Comparison of ENCODE assay signal across 7 mouse cellular contexts in genomic region chrX:102933571-102934394, GRCm38 (mm10). TPM values are rescaled to one million over a fixed set of nuclear protein-coding genes. Genes with fewer than 3 reads are reported as not detected.
DNase-seq lines count a peak whose midpoint lies in the region; ATAC-seq and TF ChIP-seq lines count a peak whose summit lies in the region.

No protein-coding gene starts in this region.

- DNase-seq in Patski (ENCODE audit: low read depth, low spot score), result no peak
- peak; percentile 82 for DNase-seq in forebrain, embryonic 11.5 days (ENCODE audit: low spot score)
- DNase-seq in left cerebral cortex, adult 2 months (ENCODE audit: extremely low spot score in 1 of 2, low spot score in 2 of 2), result peak; percentile 76 to 78

- intact Hi-C loops in left cerebral cortex, adult 2 months (cut with DNase I), result no loop called here

- peak overlapping the region; percentile 62 for H3K4me2 ChIP-seq in forebrain, embryonic 11.5 days (ENCODE audit: low read depth, low read length, severe bottlenecking)
- H3K4me2 ChIP-seq in hindbrain, embryonic 13.5 days, result peak overlapping the region; percentile 61

- peak overlapping the region; percentile 49; the same call in 1 of the 2 replicates for H3K4me3 ChIP-seq in brown adipose tissue, adult 24 weeks (ENCODE audit: insufficient read depth, low read depth, low read length)
- peak overlapping the region; percentile 48 for H3K4me3 ChIP-seq in forebrain, embryonic 11.5 days (ENCODE audit: low read depth, low read length)
- H3K4me3 ChIP-seq in hindbrain, embryonic 13.5 days, result peak overlapping the region; percentile 55
- H3K4me3 ChIP-seq in left cerebral cortex, adult 2 months, result peak overlapping the region; percentile 65
- peak overlapping the region; percentile 64 for H3K4me3 ChIP-seq in small intestine, adult 2 months (ENCODE audit: low read depth, low read length)

- no peak overlapping the region for H3K27ac ChIP-seq in brown adipose tissue, adult 24 weeks (replicated peaks; ENCODE audit: low read depth, low read length)
- no peak overlapping the region for H3K27ac ChIP-seq in forebrain, embryonic 11.5 days (ENCODE audit: low read depth, low read length)
- 0 out of 2 replicates have a peak overlapping the region, but pooled peaks have one; percentile 40 for H3K27ac ChIP-seq in hindbrain, embryonic 13.5 days
- H3K27ac ChIP-seq in left cerebral cortex, adult 2 months, result peak overlapping the region; percentile 76
- no peak overlapping the region for H3K27ac ChIP-seq in small intestine, adult 2 months (ENCODE audit: insufficient read depth, low read depth, low read length)

- 20% methylated on average over 47 of the region's 68 CpGs for WGBS in forebrain, embryonic 11.5 days
- 20% methylated on average over 64 of the region's 68 CpGs for WGBS in hindbrain, embryonic 13.5 days
- 20% methylated on average over 61 of the region's 68 CpGs for WGBS in small intestine, adult 2 months

- peaks cover 42% of the 10 kb centered on the region for H3K27me3 ChIP-seq in Patski
- no peaks in the 10 kb centered on the region; the same call in 1 of the 2 replicates for H3K27me3 ChIP-seq in forebrain, embryonic 11.5 days (ENCODE audit: control insufficient read depth, insufficient read depth, low read length)
- peaks cover 30% of the 10 kb centered on the region for H3K27me3 ChIP-seq in hindbrain, embryonic 13.5 days
- 0 out of 2 replicates have a peak, but pooled peaks cover 4% of the 10 kb centered on the region for H3K27me3 ChIP-seq in small intestine, adult 2 months (ENCODE audit: control insufficient read depth, insufficient read depth, low read length)

- in situ Hi-C loops in Patski (cut with MboI; ENCODE audit: low pct_unique_long_range_greater_than_20kb), result no loop called here

- no peak for TF ChIP-seq POLR2A in small intestine, adult 2 months (IDR thresholded peaks at IDR 0.05; ENCODE audit: low read depth, low read length)

- H3K9me3 ChIP-seq in forebrain, embryonic 11.5 days (ENCODE audit: control insufficient read depth, low read length), result no peaks in the 10 kb centered on the region
- H3K9me3 ChIP-seq in hindbrain, embryonic 13.5 days, result no peaks in the 10 kb centered on the region

- H3K4me1 ChIP-seq in brown adipose tissue, adult 24 weeks (ENCODE audit: control insufficient read depth, insufficient read depth, insufficient read length, low read length), result no peaks in the 10 kb centered on the region
- H3K4me1 ChIP-seq in forebrain, embryonic 11.5 days (replicated peaks; ENCODE audit: control insufficient read depth, insufficient read depth, low read length), result no peaks in the 10 kb centered on the region
- peaks cover 6% of the 10 kb centered on the region; the same call in 1 of the 2 replicates for H3K4me1 ChIP-seq in hindbrain, embryonic 13.5 days (replicated peaks)
- no peaks in the 10 kb centered on the region for H3K4me1 ChIP-seq in small intestine, adult 2 months (ENCODE audit: control insufficient read depth, insufficient read depth, insufficient read length, low read length)

- peak overlapping the region; percentile 67 for H3K9ac ChIP-seq in forebrain, embryonic 11.5 days (ENCODE audit: low read length)
- H3K9ac ChIP-seq in hindbrain, embryonic 13.5 days, result peak overlapping the region; percentile 81

- POLR2A ChIA-PET in Patski (lab: Charles Lee), result no interaction called here

- H3K36me3 ChIP-seq in forebrain, embryonic 11.5 days (ENCODE audit: control insufficient read depth, insufficient read depth, low read length), result no peaks in the 10 kb centered on the region
- H3K36me3 ChIP-seq in hindbrain, embryonic 13.5 days, result no peaks in the 10 kb centered on the region
- no peaks in the 10 kb centered on the region for H3K36me3 ChIP-seq in small intestine, adult 2 months (ENCODE audit: control insufficient read depth, insufficient read depth, low read length)

- no peak for TF ChIP-seq CTCF in Patski (IDR thresholded peaks at IDR 0.05)
- TF ChIP-seq CTCF in left cerebral cortex, adult 2 months (IDR thresholded peaks at IDR 0.05), result peak; percentile 79
- peak; percentile 25; the same call in 1 of the 2 replicates for TF ChIP-seq CTCF in small intestine, adult 2 months (IDR thresholded peaks at IDR 0.05; ENCODE audit: extremely low read depth, insufficient read length, insufficient replicate concordance, low read depth, low read length)

- peak; percentile 70 for ATAC-seq in Patski
- peak; percentile 86 for ATAC-seq in forebrain, embryonic 11.5 days (replicated peaks; ENCODE audit: low FRiP score)
- ATAC-seq in hindbrain, embryonic 13.5 days (ENCODE audit: low FRiP score), result peak; percentile 79
- peak; percentile 86 for ATAC-seq in megakaryocyte progenitor cell, adult 5-6 weeks (replicated peaks; ENCODE audit: poor library complexity)

- CTCF ChIA-PET in Patski (lab: Charles Lee), result no interaction called here

RNA-seq across cellular contexts. Expression of gene 1700018G05Rik, which starts 5.6 kb away (rescaled TPM):
- polyA plus RNA-seq in Patski (2021), result not detected
- polyA plus RNA-seq in brown adipose tissue, adult 24 weeks (2012; ENCODE audit: insufficient read depth, insufficient read length, missing spikeins), result not detected in 2 replicates
- polyA plus RNA-seq in forebrain, embryonic 11.5 days (2014; fragmentation: Nextera tagmentation; extraction: Ambion mirVana), result not detected in 2 replicates
- not detected in 2 replicates for polyA plus RNA-seq in hindbrain, embryonic 13.5 days (2015; fragmentation: Nextera tagmentation; extraction: Ambion mirVana)
- not detected for total RNA-seq in left cerebral cortex, adult 2 months (2021)
- not detected in 2 replicates for total RNA-seq in megakaryocyte progenitor cell, adult 5-6 weeks (2015)
- not detected in 2 replicates for total RNA-seq in megakaryocyte progenitor cell, adult 5-6 weeks (2017)
- not detected in 2 replicates for polyA plus RNA-seq in small intestine, adult 2 months (2012; rRNA removed)

RNA-seq across cellular contexts. Expression of gene 1700011M02Rik, which starts 25.1 kb away (rescaled TPM):
- not detected for polyA plus RNA-seq in Patski (2021)
- not detected in 2 replicates for polyA plus RNA-seq in brown adipose tissue, adult 24 weeks (2012; ENCODE audit: insufficient read depth, insufficient read length, missing spikeins)
- not detected in 2 replicates for polyA plus RNA-seq in forebrain, embryonic 11.5 days (2014; fragmentation: Nextera tagmentation; extraction: Ambion mirVana)
- polyA plus RNA-seq in hindbrain, embryonic 13.5 days (2015; fragmentation: Nextera tagmentation; extraction: Ambion mirVana), result not detected in 2 replicates
- not detected for total RNA-seq in left cerebral cortex, adult 2 months (2021)
- not detected in 2 replicates for total RNA-seq in megakaryocyte progenitor cell, adult 5-6 weeks (2015)
- not detected in 2 replicates for total RNA-seq in megakaryocyte progenitor cell, adult 5-6 weeks (2017)
- polyA plus RNA-seq in small intestine, adult 2 months (2012; rRNA removed), result not detected in 2 replicates

RNA-seq across cellular contexts. Expression of gene Dmrtc1a, which starts 25.3 kb away (rescaled TPM):
- polyA plus RNA-seq in Patski (2021), result 0.05 TPM
- polyA plus RNA-seq in brown adipose tissue, adult 24 weeks (2012; ENCODE audit: insufficient read depth, insufficient read length, missing spikeins), result 1.5 TPM in 1 of 2 replicates, not detected in the other
- 0.32 and 0.40 TPM in 2 replicates for polyA plus RNA-seq in forebrain, embryonic 11.5 days (2014; fragmentation: Nextera tagmentation; extraction: Ambion mirVana)
- polyA plus RNA-seq in hindbrain, embryonic 13.5 days (2015; fragmentation: Nextera tagmentation; extraction: Ambion mirVana), result 1.7 and 1.8 TPM in 2 replicates
- total RNA-seq in left cerebral cortex, adult 2 months (2021), result 1 to 10 TPM; 5.4 to 6.2 TPM
- total RNA-seq in megakaryocyte progenitor cell, adult 5-6 weeks (2015), result 0.17 TPM in 1 of 2 replicates, not detected in the other
- not detected in 2 replicates for total RNA-seq in megakaryocyte progenitor cell, adult 5-6 weeks (2017)
- 0.20 TPM in 1 of 2 replicates, not detected in the other for polyA plus RNA-seq in small intestine, adult 2 months (2012; rRNA removed)

Comparison
In these comparisons a context has a peak if more than half of its experiments do, and no peak if none do; other contexts are left out.
1. H3K27ac ChIP-seq: peak in hindbrain, embryonic 13.5 days (single experiment) and left cerebral cortex, adult 2 months (single experiment); none in brown adipose tissue, adult 24 weeks (single experiment), forebrain, embryonic 11.5 days (single experiment) and small intestine, adult 2 months (single experiment).
2. Peak in every context shown above with its lines, with median percentiles within 50 percentile points of each other: ATAC-seq and H3K4me3 ChIP-seq.